Mouse (Mus musculus) bone marrow, adult 2 months (tissue): Measurements from ENCODE around the gene Cdk17.

Experiments used
- CTCF ChIP-seq: fragments of 200-500 bp; IDR thresholded peaks from 2 replicates; pipeline ENCODE4 v1.5.1; 2011; ENCODE audit warnings: low read length, control low read depth; ENCODE audit not compliant: control insufficient read depth, insufficient read depth
- POLR2A ChIP-seq: fragments of 200-500 bp; IDR thresholded peaks from 2 replicates; pipeline ENCODE4 v1.6.1; 2011; ENCODE audit warnings: low read depth, mild to moderate bottlenecking, control low read depth, low read length, borderline replicate concordance; ENCODE audit not compliant: control insufficient read depth

DNA sequence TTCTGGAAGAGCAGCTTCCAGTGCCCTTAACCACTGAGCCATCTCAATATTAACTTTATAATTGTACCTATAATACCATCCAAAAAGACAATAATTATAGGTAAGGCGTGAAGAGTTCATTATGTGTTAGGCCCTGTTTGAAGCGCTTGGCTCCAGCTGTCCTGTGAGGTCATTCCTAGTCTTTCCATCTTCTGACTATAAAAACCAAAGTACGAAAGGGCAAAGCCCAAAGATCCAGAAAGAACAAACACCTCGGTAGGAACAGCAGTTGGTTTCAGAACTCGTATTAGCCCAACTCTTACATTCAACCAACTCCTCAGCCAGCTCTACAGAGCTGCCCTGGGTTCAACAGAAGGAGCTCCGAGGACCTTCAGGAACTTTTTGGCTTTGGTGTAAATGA is 48.7 kb upstream of the Cdk17 start:
- TF ChIP-seq CTCF (no peak), POLR2A (no peak)
